Mouse (Mus musculus): ENCODE measurements around the gene Mbd3.
"Not testable (repeated sequence)": the region's sequence is repeated elsewhere in the genome, so short reads cannot be mapped to it uniquely, and the experiment has no call there.

The Mbd3 gene

GRCm38 (mm10) chr10:80369995-80370747 is 29.2 kb downstream of the Mbd3 start:
- no peak for DNase-seq (ENCODE audit: low read depth, low spot score)

- no peak for DNase-seq (ENCODE audit: low read depth, low spot score)
Observed at GRCm38 (mm10) chr10:80368392-80368791, 31.0 kb downstream of the Mbd3 start.

GRCm38 (mm10) chr10:80367954-80368353 is 31.4 kb downstream of the Mbd3 start:
- no peak for DNase-seq (ENCODE audit: low read depth, low spot score)

- DNase-seq (ENCODE audit: low read depth, low spot score): no peak
Observed at GRCm38 (mm10) chr10:80365736-80366135, 33.6 kb downstream of the Mbd3 start.

- no peak for DNase-seq (ENCODE audit: low read depth, low spot score)
Observed at GRCm38 (mm10) chr10:80363734-80364133, 35.6 kb downstream of the Mbd3 start.

- no peak for DNase-seq (ENCODE audit: low read depth, low spot score)
Observed at GRCm38 (mm10) chr10:80357994-80358639, 41.2 kb downstream of the Mbd3 start.

- DNase-seq (ENCODE audit: low read depth, low spot score): no peak
Observed at GRCm38 (mm10) chr10:80357336-80357735, 42.0 kb downstream of the Mbd3 start.

- DNase-seq (ENCODE audit: low read depth, low spot score): no peak
Observed at GRCm38 (mm10) chr10:80356737-80357136, 42.6 kb downstream of the Mbd3 start.

GRCm38 (mm10) chr10:80356001-80356682 is 43.2 kb downstream of the Mbd3 start, which contains the start of gene Plk5:
Gene Plk5, plus strand, starts transcription at chr10:80356459.
- no peak for DNase-seq (ENCODE audit: low read depth, low spot score)

GRCm38 (mm10) chr10:80355431-80355830 is 43.9 kb downstream of the Mbd3 start:
- DNase-seq (ENCODE audit: low read depth, low spot score): no peak

GRCm38 (mm10) chr10:80352727-80353126 is 46.6 kb downstream of the Mbd3 start:
- no peak for DNase-seq (ENCODE audit: low read depth, low spot score)

GRCm38 (mm10) chr10:80351896-80352295 is 47.5 kb downstream of the Mbd3 start:
- DNase-seq (ENCODE audit: low read depth, low spot score): no peak

GRCm38 (mm10) chr10:80350292-80350691 is 49.1 kb downstream of the Mbd3 start:
- DNase-seq (ENCODE audit: low read depth, low spot score): peak; percentile 76

GRCm38 (mm10) chr10:80348981-80349380 is 50.4 kb downstream of the Mbd3 start:
- no peak for DNase-seq (ENCODE audit: low read depth, low spot score)

GRCm38 (mm10) chr10:80348244-80348781 is 51.0 kb downstream of the Mbd3 start, which contains the start of gene Adamtsl5:
Gene Adamtsl5, minus strand, starts transcription at chr10:80348412.
- no peak for DNase-seq (ENCODE audit: low read depth, low spot score)

GRCm38 (mm10) chr10:80347514-80347967 is 51.8 kb downstream of the Mbd3 start:
- no peak for DNase-seq (ENCODE audit: low read depth, low spot score)

GRCm38 (mm10) chr10:80345929-80346328 is 53.4 kb downstream of the Mbd3 start:
- not testable (repeated sequence) for DNase-seq (ENCODE audit: low read depth, low spot score)

GRCm38 (mm10) chr10:80345122-80345521 is 54.2 kb downstream of the Mbd3 start:
- DNase-seq (ENCODE audit: low read depth, low spot score): no peak

- DNase-seq (ENCODE audit: low read depth, low spot score): no peak
Observed at GRCm38 (mm10) chr10:80344131-80344661, 55.2 kb downstream of the Mbd3 start.

GRCm38 (mm10) chr10:80343425-80343895 is 55.9 kb downstream of the Mbd3 start:
- no peak for DNase-seq (ENCODE audit: low read depth, low spot score)

GRCm38 (mm10) chr10:80342749-80343424 is 56.5 kb downstream of the Mbd3 start:
- peak; percentile 67 for DNase-seq (ENCODE audit: low read depth, low spot score)
